Mouse (Mus musculus) forebrain, embryonic 12.5 days (tissue): ENCODE measurements at regions not wholly inside any gene's neighbourhood (a gene's known extent, or its start where the extent isn't known, plus 50 kb on each side); places are given as distances from the start of the nearest gene placed in this dataset.
A peak's percentile ranks its signal among the peaks of the same experiment; 100 is the strongest.
"Not testable (repeated sequence)": the region's sequence is repeated elsewhere in the genome, so short reads cannot be mapped to it uniquely, and the experiment has no call there.

ENCODE experiments used
- ATAC-seq: fragments of 200-750 bp; cut with Nextera tagmentation; 2 replicates; pipeline ENCODE4 v1.8.0; 2017; ENCODE audit warnings: moderate TSS enrichment; ENCODE audit not compliant: low FRiP score
- H3K27ac ChIP-seq: fragments of 300-500 bp; sonication (generic); 2 replicates; pipeline ENCODE4 v1.5.1; 2016; ENCODE audit warnings: mild to moderate bottlenecking
- H3K27me3 ChIP-seq: fragments of 300-500 bp; sonication (generic); 2 replicates; pipeline ENCODE4 v1.6.1; 2016; ENCODE audit warnings: mild to moderate bottlenecking
- H3K36me3 ChIP-seq: fragments of 300-500 bp; sonication (generic); replicated peaks from 2 replicates; pipeline ENCODE4 v1.6.1; 2016; ENCODE audit warnings: mild to moderate bottlenecking
- H3K4me1 ChIP-seq: fragments of 300-500 bp; sonication (generic); 2 replicates; pipeline ENCODE4 v1.6.1; 2016
- H3K4me2 ChIP-seq: fragments of 300-500 bp; sonication (generic); 2 replicates; pipeline ENCODE4 v1.6.1; 2016; ENCODE audit warnings: mild to moderate bottlenecking, moderate library complexity
- H3K4me3 ChIP-seq: fragments of 300-500 bp; sonication (generic); replicated peaks from 2 replicates; pipeline ENCODE4 v1.5.1; 2016; ENCODE audit warnings: mild to moderate bottlenecking
- H3K9ac ChIP-seq: fragments of 300-500 bp; sonication (generic); 2 replicates; pipeline ENCODE4 v1.6.1; 2016; ENCODE audit warnings: mild to moderate bottlenecking
- H3K9me3 ChIP-seq: fragments of 300-500 bp; sonication (generic); 2 replicates; pipeline ENCODE4 v1.6.1; 2016
- WGBS: fragments of 180-500 bp; shearing (Covaris S2); methylation state at CpG from one replicate; pipeline ENCODE4 v1.1.7; 2016; 5-methylcytosine and 5-hydroxymethylcytosine counted together

- 1% methylated on average over 42 of the region's 42 CpGs for WGBS
- Histone ChIP-seq H3K27me3 (peaks cover 80% of the 10 kb centered on the region), H3K4me3 (peak overlapping the region; percentile 20), H3K4me1 (peaks cover 26% of the 10 kb centered on the region), H3K9ac (0 out of 2 replicates have a peak overlapping the region, but pooled peaks have one; percentile 8), H3K27ac (peak overlapping the region; percentile 54), H3K36me3 (no peaks in the 10 kb centered on the region), H3K9me3 (no peaks in the 10 kb centered on the region), H3K4me2 (peak overlapping the region; percentile 44)
- peak; percentile 24; the same call in 1 of the 2 replicates for ATAC-seq
These were observed 85.7 kb downstream of the Nr2f2 start for GRCm38 (mm10) chr7:70280643-70281380.

DNA sequence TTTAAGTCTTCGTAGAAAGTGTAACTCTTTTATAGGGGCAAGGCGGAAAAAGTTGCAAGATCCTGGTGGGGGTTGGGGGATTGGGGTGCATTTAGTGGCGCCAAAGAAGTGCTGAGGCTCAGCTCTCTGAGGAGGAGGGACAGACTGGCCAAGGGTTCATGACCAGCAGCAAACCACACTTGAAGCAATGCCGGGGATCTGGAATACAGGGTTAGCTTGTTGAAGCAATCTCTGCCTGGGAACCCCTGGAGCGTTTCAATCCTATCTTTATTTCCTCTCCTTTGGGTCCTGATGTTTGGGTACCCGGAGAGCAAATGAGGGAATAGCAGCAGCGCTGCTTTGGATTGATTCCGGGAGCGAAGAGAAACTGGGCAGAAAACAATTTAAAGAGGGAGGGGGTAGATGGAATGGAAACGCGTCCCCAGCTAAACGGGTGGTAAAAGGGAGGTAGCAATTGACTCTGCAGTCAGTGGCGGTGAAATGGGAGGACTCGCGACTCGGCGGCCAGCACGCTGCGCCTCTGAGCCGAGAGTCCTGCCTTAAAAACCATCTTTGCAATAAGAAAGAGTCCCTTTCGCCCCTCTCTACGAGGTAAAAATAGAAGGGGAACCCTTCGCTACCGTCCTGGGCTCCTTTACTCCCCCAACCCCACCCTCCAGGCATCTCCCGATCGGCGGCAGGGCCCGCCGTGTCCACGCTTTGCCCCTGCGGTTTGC, 86.5 kb downstream of the Nr2f2 start:
- peak overlapping the region; percentile 20 for H3K4me3 ChIP-seq
- H3K27me3 ChIP-seq: peaks cover 75% of the 10 kb centered on the region
- no peak for ATAC-seq
- WGBS: 1% methylated on average over 30 of the region's 31 CpGs
- peak overlapping the region; percentile 44 for H3K4me2 ChIP-seq
- peaks cover 26% of the 10 kb centered on the region for H3K4me1 ChIP-seq
- no peaks in the 10 kb centered on the region for H3K36me3 ChIP-seq
- no peaks in the 10 kb centered on the region for H3K9me3 ChIP-seq
- H3K9ac ChIP-seq: no peak overlapping the region
- H3K27ac ChIP-seq: peak overlapping the region; percentile 54

DNA sequence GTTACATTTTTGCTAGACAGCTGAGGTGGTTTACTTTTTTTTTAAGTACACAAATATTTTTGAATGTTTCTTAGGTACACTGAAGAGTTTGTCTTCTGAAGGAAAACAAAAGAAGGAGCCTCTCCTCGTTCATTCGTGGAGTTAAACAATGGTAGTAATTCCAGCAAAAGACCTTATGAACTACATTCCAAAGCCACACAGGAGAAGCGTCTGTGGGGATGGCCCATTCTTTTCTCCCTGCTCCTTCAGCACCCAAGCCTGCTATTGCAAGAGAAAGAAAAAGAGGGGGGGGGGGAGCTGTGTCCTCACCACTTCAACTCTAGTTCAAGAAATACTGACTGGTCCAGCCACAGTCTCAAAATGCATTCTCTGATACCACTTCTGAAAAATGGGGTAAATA, 87.4 kb downstream of the Nr2f2 start:
- H3K9ac ChIP-seq: no peak overlapping the region
- peaks cover 71% of the 10 kb centered on the region for H3K27me3 ChIP-seq
- ATAC-seq: no peak
- H3K9me3 ChIP-seq: no peaks in the 10 kb centered on the region
- H3K27ac ChIP-seq: no peak overlapping the region
- no peak overlapping the region for H3K4me3 ChIP-seq
- no peak overlapping the region for H3K4me2 ChIP-seq
- 1% methylated on average over 3 of the region's 3 CpGs for WGBS
- H3K36me3 ChIP-seq: no peaks in the 10 kb centered on the region
- peaks cover 26% of the 10 kb centered on the region for H3K4me1 ChIP-seq

- Histone ChIP-seq H3K27me3 (peaks cover 41% of the 10 kb centered on the region), H3K27ac (no peak overlapping the region)
- 80% methylated on average over 2 of the region's 2 CpGs for WGBS
These were observed 90.5 kb downstream of the Nr2f2 start for GRCm38 (mm10) chr7:70276078-70276477.

GRCm38 (mm10) chr7:70274312-70274711, 92.2 kb downstream of the Nr2f2 start:
- peaks cover 25% of the 10 kb centered on the region for H3K27me3 ChIP-seq
- H3K27ac ChIP-seq: no peak overlapping the region
- no peaks in the 10 kb centered on the region for H3K36me3 ChIP-seq
- no peak overlapping the region for H3K4me3 ChIP-seq
- H3K4me1 ChIP-seq: no peaks in the 10 kb centered on the region
- H3K4me2 ChIP-seq: no peak overlapping the region
- no peak for ATAC-seq
- no peaks in the 10 kb centered on the region for H3K9me3 ChIP-seq
- no peak overlapping the region for H3K9ac ChIP-seq
- 62% methylated on average over 2 of the region's 2 CpGs for WGBS

More at GRCm38 (mm10) chr7:70276078-70276477, 90.5 kb downstream of the Nr2f2 start:
- H3K4me3 ChIP-seq: no peak overlapping the region
- ATAC-seq: no peak
- H3K9ac ChIP-seq: no peak overlapping the region
- H3K4me2 ChIP-seq: no peak overlapping the region
- H3K4me1 ChIP-seq: peaks cover 10% of the 10 kb centered on the region
- H3K36me3 ChIP-seq: no peaks in the 10 kb centered on the region
- H3K9me3 ChIP-seq: no peaks in the 10 kb centered on the region

DNA sequence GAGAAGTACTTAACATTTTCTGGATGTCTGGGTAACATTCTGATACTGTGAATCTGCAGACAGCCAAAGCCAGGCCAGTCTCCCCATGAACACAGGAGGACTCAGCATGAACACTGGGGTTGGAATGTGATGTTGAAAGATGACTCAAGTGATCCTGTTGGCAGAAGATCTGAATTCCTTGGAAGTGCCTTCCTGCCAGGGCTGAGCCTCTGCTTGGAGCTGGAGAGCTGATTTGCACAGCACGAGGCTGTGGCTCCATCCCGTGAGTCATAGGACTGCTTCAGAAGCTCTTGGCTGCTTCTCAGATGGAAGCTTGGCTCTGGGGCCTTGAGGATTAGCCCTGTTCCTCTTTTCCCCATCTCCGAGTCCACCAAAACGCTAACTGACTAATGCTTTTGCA, 99.5 kb downstream of the Nr2f2 start:
- Histone ChIP-seq H3K4me1 (no peaks in the 10 kb centered on the region), H3K9ac (no peak overlapping the region), H3K27ac (no peak overlapping the region), H3K4me2 (no peak overlapping the region), H3K27me3 (no peaks in the 10 kb centered on the region), H3K4me3 (no peak overlapping the region), H3K36me3 (no peaks in the 10 kb centered on the region), H3K9me3 (no peaks in the 10 kb centered on the region)
- WGBS: 62% methylated on average over 4 of the region's 4 CpGs
- ATAC-seq: no peak

- no peak for ATAC-seq
- Histone ChIP-seq H3K4me1 (no peaks in the 10 kb centered on the region), H3K27me3 (no peaks in the 10 kb centered on the region), H3K4me3 (no peak overlapping the region), H3K9ac (no peak overlapping the region), H3K36me3 (no peaks in the 10 kb centered on the region), H3K27ac (no peak overlapping the region), H3K9me3 (no peaks in the 10 kb centered on the region), H3K4me2 (no peak overlapping the region)
- WGBS: 94% methylated on average over 4 of the region's 4 CpGs
These were observed 109.7 kb downstream of the Nr2f2 start for GRCm38 (mm10) chr7:70256806-70257205.

DNA sequence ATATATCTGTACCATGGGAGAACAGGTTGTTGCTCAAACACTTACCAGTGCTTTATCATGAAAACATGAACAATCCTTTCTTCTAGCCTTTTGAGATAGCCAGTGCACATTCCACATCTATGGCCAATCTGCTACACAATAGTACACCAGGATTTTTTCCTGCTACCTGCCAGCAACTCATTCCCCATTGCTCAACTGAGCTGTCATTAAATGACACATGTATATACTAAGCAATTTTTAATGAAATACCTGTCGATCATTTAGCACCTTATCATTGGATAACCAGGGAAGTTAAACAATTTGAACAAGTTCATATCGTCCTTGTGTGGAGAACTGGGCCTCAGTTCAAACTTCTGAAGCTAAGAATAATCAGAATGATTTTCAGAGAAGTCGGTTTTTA, 111.5 kb downstream of the Nr2f2 start:
- Histone ChIP-seq H3K9me3 (no peaks in the 10 kb centered on the region), H3K9ac (no peak overlapping the region), H3K4me3 (no peak overlapping the region), H3K36me3 (no peaks in the 10 kb centered on the region), H3K4me2 (no peak overlapping the region), H3K27me3 (no peaks in the 10 kb centered on the region), H3K27ac (no peak overlapping the region), H3K4me1 (no peaks in the 10 kb centered on the region)
- 91% methylated on average over 3 of the region's 3 CpGs for WGBS
- no peak for ATAC-seq

- 74% methylated on average over 4 of the region's 4 CpGs for WGBS
- no peaks in the 10 kb centered on the region for H3K4me1 ChIP-seq
- H3K27ac ChIP-seq: no peak overlapping the region
- no peak for ATAC-seq
- H3K36me3 ChIP-seq: no peaks in the 10 kb centered on the region
- no peaks in the 10 kb centered on the region for H3K9me3 ChIP-seq
- no peak overlapping the region for H3K4me2 ChIP-seq
- no peak overlapping the region for H3K4me3 ChIP-seq
- 0 out of 2 replicates have a peak, but pooled peaks cover 3% of the 10 kb centered on the region for H3K27me3 ChIP-seq
- no peak overlapping the region for H3K9ac ChIP-seq
These were observed 113.3 kb downstream of the Nr2f2 start for GRCm38 (mm10) chr7:70253275-70253674.

DNA sequence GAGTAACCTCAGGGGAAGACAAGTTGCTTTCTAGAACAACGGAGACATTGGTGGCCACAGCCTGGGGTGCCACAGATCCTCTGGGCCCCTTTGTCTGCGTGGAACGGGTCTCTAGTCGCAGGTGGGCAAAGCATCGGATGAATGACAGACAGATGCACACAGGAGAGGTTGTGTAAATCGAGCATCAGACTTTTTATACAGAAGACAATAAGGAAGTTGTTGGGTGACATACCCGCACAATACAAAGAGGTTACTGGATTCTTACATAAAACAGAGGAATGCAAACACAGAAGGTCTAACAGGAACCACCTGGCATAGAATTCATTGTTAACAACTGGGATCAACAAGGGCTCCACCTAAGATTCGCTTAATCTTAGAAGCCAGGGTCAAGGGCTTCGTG, 127.5 kb downstream of the Nr2f2 start:
- not testable (repeated sequence) for H3K36me3 ChIP-seq, H3K4me1 ChIP-seq, H3K27ac ChIP-seq, H3K27me3 ChIP-seq, H3K9me3 ChIP-seq, ATAC-seq, H3K4me2 ChIP-seq, H3K9ac ChIP-seq, H3K4me3 ChIP-seq
- 90% methylated on average over 9 of the region's 9 CpGs for WGBS

DNA sequence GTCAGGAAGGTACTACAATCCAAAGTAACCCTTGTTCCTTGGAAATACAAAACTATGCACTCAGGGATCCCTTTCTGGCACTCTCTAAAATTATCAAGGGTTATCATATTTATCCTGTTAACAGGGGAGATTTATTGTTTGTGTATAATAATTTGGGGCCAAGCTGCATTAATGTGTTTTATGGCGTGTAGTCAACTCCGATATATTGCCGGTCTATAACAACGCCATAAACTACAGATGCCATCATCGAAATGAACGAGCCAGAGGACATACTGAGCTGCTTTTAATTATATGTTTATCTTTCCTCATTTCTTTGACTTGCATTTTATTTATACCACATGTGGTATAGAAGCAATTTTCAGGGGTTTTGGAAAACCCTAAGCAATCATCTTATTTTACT, 147.2 kb downstream of the Nr2f2 start:
- H3K27me3 ChIP-seq: no peaks in the 10 kb centered on the region
- ATAC-seq: no peak
- no peaks in the 10 kb centered on the region for H3K36me3 ChIP-seq
- H3K27ac ChIP-seq: no peak overlapping the region
- WGBS: 94% methylated on average over 6 of the region's 6 CpGs
- no peaks in the 10 kb centered on the region for H3K9me3 ChIP-seq
- no peak overlapping the region for H3K4me3 ChIP-seq
- H3K9ac ChIP-seq: no peak overlapping the region
- H3K4me1 ChIP-seq: no peaks in the 10 kb centered on the region; the same call in 1 of the 2 replicates
- H3K4me2 ChIP-seq: no peak overlapping the region

DNA sequence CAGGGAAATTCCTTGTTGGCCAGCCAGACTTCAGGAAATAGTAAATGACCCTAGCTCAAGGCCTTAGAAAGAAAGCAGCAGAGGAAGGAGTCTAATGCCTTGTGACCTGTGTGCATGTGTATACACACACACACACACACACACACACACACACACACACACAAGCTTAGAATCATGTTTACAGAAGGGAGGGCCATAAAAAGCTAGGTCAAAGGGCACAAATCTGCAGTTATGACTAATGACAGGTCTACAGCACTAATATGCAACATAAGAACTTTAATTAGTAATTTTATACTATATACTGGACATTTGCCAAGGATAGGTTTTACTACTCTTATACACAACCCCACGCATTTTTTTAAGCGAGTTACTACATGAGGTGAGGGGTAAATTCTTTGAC, 149.4 kb downstream of the Nr2f2 start:
- Histone ChIP-seq H3K27ac (no peak overlapping the region), H3K4me1 (no peaks in the 10 kb centered on the region), H3K9ac (no peak overlapping the region), H3K27me3 (no peaks in the 10 kb centered on the region), H3K4me3 (no peak overlapping the region), H3K4me2 (no peak overlapping the region), H3K9me3 (no peaks in the 10 kb centered on the region), H3K36me3 (no peaks in the 10 kb centered on the region)
- 94% methylated on average over 2 of the region's 2 CpGs for WGBS
- ATAC-seq: no peak
